Mouse (Mus musculus): Measurements from ENCODE around the gene Cdan1.
"Not testable (repeated sequence)": the region's sequence is repeated elsewhere in the genome, so short reads cannot be mapped to it uniquely, and the experiment has no call there.

Cdan1 gene

DNA sequence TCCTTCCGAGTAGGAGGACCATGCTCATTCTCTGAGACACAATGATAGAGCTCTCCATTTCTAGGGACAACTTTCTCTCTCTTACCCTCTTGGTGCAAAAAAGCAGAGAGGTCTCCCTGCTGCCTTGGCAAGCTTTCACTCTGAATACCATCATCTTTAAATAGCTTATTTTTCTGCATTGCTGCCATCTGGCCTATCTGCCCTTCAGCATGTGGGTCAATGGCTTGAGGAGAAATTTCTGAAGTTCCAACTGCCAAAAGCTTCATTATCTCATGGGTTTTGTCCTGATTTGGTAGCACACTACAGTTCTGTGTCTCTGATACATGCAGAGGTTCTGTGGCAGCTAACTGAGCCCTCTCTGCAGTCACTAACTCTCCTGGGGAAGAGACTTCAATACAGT, 104.4 kb downstream of the Cdan1 start:
- DNase-seq (ENCODE audit: low spot score in 2 of 2) = no peak

DNA sequence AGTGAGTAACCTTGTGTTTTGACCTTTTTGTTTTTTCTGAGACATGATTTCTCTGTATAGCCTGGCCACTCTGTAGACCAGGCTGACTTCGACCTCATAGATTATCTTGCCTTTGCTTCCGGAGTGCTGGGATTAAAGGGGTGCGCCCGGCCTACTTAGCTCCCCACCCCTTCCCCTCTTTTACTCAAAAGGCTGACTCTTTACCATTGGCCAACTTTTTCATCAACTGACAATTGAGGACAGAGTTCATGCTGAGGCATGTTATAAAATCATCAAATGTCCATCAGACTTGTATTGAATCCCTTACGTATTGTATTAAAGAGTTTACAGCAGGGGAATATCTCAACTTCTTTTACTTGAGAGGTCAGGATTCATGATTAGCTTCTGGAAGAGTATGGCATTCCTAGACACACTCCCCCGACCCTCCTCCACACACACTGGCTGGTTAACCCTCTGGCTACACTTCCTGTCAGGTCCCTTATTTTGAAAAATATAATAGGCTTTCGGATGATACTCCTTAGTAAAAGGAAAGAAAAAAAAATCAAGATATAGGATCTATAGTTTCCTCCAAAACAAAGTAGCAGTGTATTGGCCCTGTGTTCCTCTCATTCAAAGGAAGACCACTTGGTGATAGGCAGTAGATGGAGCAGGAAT, 117.9 kb downstream of the Cdan1 start:
- no peak for DNase-seq (ENCODE audit: low spot score in 2 of 2)

- peak; percentile 85 to 89 for DNase-seq (ENCODE audit: low spot score in 2 of 2)
These were observed 118.6 kb downstream of the Cdan1 start for GRCm38 (mm10) chr2:120731167-120731862.

- DNase-seq (ENCODE audit: low spot score in 2 of 2) = peak; percentile 15 to 26
These were observed 119.2 kb downstream of the Cdan1 start for GRCm38 (mm10) chr2:120730639-120731166.

GRCm38 (mm10) chr2:120729775-120730585, 119.9 kb downstream of the Cdan1 start:
- no peak for DNase-seq (ENCODE audit: low spot score in 2 of 2)

DNA sequence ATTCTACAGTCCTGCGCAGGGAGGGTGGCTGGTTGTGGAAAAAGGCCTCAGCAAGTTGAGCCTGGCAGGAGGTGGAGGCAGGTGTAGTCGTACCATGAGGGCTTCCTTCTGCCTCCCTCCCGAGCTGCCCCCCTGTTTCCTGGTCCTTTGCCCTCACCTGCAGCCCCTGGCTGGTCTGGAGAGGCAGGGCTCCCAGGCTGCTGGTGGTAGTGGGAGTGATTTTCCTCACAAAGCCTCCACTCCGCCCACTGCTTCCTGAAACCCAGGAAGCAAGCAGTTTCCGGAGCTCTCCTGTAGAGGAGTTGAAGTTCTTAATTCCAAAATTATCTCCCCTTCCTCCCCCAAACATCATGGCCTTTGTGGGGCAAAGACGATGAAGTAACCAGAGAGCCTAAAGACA, 125.8 kb downstream of the Cdan1 start:
- no peak for DNase-seq (ENCODE audit: low spot score in 2 of 2)

- no peak for DNase-seq (ENCODE audit: low spot score in 2 of 2)
These were observed 126.3 kb downstream of the Cdan1 start for GRCm38 (mm10) chr2:120723621-120724020.

DNA sequence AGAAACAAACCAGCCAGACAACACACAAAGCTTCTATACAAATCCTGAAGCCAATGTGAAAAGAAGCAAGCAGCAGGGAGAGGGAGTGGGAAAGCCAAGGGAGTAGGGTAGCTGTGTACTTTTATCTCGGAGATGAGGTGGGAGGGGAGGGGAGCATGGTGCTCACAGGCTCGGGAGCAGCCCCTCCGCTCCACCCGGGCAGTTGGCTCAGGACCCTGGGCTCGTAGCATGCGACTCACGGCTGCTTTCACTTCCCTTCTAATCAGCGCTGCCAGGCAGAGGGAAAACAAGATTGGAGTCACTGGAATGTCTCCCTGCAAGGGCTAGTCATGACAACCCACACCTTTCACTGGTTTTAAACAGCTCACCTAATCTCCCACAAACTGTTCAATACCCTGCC, 127.4 kb downstream of the Cdan1 start:
- DNase-seq (ENCODE audit: low spot score in 2 of 2) = no peak

- DNase-seq (ENCODE audit: low spot score in 2 of 2) = no peak
These were observed 128.0 kb downstream of the Cdan1 start for GRCm38 (mm10) chr2:120721911-120722310.

DNA sequence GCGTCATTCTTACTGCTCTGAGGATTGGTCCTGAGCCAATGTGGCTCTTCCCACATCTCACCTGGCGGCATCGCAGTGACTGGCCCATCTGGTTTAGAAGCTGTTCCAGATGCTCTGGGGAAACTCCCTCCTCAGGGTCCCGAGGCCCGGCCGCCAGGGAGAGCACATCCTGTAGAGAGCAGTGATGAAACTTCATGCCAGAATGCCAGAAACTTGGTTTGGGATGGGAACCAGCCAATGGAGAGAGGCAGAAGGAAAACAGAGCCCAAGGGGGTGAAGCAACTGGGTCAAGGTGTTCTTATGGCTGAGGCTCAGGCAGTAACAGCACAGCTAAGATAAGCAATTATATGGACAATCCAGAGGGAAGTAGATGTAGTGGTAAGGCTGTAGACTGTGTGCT, 129.1 kb downstream of the Cdan1 start:
- no peak for DNase-seq (ENCODE audit: low spot score in 2 of 2)

GRCm38 (mm10) chr2:120718496-120718895, 131.4 kb downstream of the Cdan1 start:
- no peak for DNase-seq (ENCODE audit: low spot score in 2 of 2)

DNA sequence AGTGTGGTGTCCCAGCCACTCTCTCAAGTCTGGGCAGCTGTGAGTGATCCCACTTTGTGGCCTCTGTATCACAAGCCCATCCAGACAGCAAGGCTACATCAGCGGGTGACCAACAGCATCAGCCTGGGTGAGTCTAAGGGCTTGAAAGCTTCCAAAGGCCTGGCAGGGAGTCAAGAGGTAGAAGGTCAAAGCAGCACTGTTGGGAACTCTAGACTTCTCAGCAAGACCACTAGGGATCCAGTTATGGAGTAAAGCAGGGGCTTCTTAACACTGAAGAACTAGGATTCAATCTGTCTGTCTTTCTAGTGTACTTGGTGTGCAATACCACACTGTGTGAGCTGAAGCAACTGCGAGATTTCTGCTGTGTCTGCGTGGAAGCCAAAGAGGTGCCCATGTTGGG, 136.5 kb downstream of the Cdan1 start:
- no peak for DNase-seq (ENCODE audit: low spot score in 2 of 2)

GRCm38 (mm10) chr2:120710948-120711347, 139.0 kb downstream of the Cdan1 start:
- no peak for DNase-seq (ENCODE audit: low spot score in 2 of 2)

DNA sequence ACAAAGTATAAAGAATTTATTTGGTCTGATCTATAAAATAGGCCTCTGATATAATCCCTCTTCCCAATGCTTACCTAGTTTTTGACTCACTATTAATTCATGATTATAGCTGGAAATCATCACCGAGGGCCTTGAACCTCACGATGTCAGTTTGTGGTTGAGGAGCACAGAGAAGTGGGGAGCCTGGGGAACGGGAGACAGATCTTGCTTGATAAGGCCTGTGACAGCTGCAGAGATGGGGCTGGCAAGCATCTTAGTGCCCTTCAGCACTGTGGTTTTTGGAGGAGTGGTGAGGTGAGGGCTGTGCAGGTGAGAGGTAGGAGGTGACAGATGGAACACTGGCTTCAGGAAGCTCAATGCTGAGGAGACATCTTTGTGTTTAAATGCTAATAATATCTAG, 139.8 kb downstream of the Cdan1 start:
- no peak for DNase-seq (ENCODE audit: low spot score in 2 of 2)

GRCm38 (mm10) chr2:120707041-120707440, 142.9 kb downstream of the Cdan1 start:
- DNase-seq (ENCODE audit: low spot score in 2 of 2) = no peak

GRCm38 (mm10) chr2:120702675-120703074, 147.3 kb downstream of the Cdan1 start:
- DNase-seq (ENCODE audit: low spot score in 2 of 2) = no peak

- no peak for DNase-seq (ENCODE audit: low spot score in 2 of 2)
These were observed 149.5 kb downstream of the Cdan1 start for GRCm38 (mm10) chr2:120700379-120700885.

DNA sequence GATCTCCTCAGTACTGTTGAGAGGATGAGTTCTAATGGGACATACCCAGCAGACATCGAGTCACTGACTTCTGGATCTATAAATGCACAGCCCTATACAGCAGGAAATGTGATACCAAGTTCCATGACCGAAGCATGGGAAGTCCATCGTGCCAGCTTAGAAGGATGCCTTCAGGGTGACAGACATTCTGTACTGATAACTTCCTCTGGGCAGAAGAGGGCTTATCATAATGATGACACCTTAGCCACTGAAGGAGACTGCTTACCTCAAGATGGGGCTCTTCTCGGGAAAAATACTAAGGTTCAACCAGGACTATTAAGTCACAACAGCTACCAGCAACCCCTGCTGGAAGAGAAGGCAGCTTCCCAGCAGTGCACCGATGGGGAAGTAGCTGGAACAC, 152.2 kb downstream of the Cdan1 start:
- DNase-seq (ENCODE audit: low spot score in 2 of 2) = no peak

DNA sequence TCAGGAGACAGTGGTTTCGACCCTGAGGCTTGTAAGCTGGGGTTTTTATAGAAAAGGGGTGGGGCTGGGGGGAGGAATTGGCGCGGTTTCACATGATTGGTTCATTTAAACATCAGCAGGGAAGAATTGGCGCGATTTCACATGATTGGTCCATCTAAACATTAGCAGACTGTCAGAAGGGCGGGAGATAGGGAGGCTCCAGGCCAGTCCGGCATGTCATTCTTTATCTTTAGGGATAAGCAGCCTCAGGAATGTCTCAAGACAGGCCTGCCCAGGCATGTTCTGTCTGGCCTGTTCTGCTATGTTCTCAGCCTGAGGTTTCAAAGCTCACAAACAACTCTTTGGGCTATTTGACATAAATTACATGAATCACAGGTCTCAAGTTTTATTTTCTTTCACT, 168.8 kb downstream of the Cdan1 start:
- not testable (repeated sequence) for DNase-seq (ENCODE audit: low spot score in 2 of 2)

DNA sequence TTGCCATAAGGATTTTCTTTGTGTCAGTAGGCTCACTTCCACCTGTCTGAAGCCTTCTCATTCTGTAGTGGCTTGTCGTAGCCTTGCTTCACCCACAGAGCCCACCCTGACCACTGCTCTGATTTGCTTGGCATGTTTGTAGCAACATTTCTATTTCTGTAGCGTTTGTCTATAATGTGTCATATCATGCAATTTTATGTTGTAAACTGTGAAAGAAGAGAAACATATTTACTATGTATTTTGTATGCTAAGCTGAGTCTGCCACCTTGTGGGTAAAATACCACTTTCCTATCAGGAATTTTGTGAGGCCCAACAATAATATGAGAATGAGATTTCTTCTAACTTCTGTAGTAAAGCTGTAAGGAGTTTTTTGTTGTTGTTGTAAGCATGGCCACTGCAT, 179.7 kb downstream of the Cdan1 start:
- DNase-seq (ENCODE audit: low spot score in 2 of 2) = no peak

- no peak for DNase-seq (ENCODE audit: low spot score in 2 of 2)
These were observed 182.5 kb downstream of the Cdan1 start for GRCm38 (mm10) chr2:120667446-120667845.

Data from natural killer cell, adult 2 months (primary cell).